ENCODE assay signal across 8 mouse cellular contexts in genomic region chr11:3895458-3895857, GRCm38 (mm10). TPM values are rescaled to one million over a fixed set of nuclear protein-coding genes. Genes with fewer than 3 reads are reported as not detected.
A peak's percentile ranks its signal among the peaks of the same experiment; 100 is the strongest.
DNase-seq lines count a peak whose midpoint lies in the region; ATAC-seq lines count a peak whose summit lies in the region.

No protein-coding gene starts in this region.

- H3K9ac ChIP-seq in heart, embryonic 16.5 days (ENCODE audit: low read length), result peak overlapping the region; percentile 73
- peak overlapping the region; percentile 65 for H3K9ac ChIP-seq in hindbrain, embryonic 16.5 days (ENCODE audit: low read depth, low read length)
- H3K9ac ChIP-seq in midbrain, embryonic 11.5 days (ENCODE audit: low read length), result peak overlapping the region; percentile 76

- no peaks in the 10 kb centered on the region for H3K27me3 ChIP-seq in heart, embryonic 16.5 days (ENCODE audit: control insufficient read depth, insufficient read depth, low read length)
- no peaks in the 10 kb centered on the region for H3K27me3 ChIP-seq in hindbrain, embryonic 16.5 days (replicated peaks; ENCODE audit: control insufficient read depth, insufficient read depth, low read length)
- H3K27me3 ChIP-seq in midbrain, embryonic 11.5 days (ENCODE audit: control insufficient read depth, insufficient read depth, low read length), result no peaks in the 10 kb centered on the region

- peaks cover 5% of the 10 kb centered on the region for H3K4me1 ChIP-seq in heart, embryonic 16.5 days (ENCODE audit: control insufficient read depth, insufficient read depth, low read length)
- peaks cover 6% of the 10 kb centered on the region for H3K4me1 ChIP-seq in hindbrain, embryonic 16.5 days (ENCODE audit: control insufficient read depth, insufficient read depth, low read depth, low read length)
- peaks cover 5% of the 10 kb centered on the region for H3K4me1 ChIP-seq in midbrain, embryonic 11.5 days (ENCODE audit: control insufficient read depth, insufficient read depth, low read length)

- ATAC-seq in heart, embryonic 16.5 days (replicated peaks; ENCODE audit: extremely low read depth, insufficient read depth, low FRiP score), result no peak
- ATAC-seq in hindbrain, embryonic 16.5 days, result no peak
- no peak for ATAC-seq in midbrain, embryonic 11.5 days (ENCODE audit: low FRiP score)
- no peak for ATAC-seq in cerebellum, adult (ENCODE audit: insufficient number of reproducible peaks, low FRiP score, low TSS enrichment)

- H3K4me3 ChIP-seq in heart, embryonic 16.5 days (ENCODE audit: low read length), result peak overlapping the region; percentile 64
- peak overlapping the region; percentile 57 for H3K4me3 ChIP-seq in hindbrain, embryonic 16.5 days (ENCODE audit: low read length)
- peak overlapping the region; percentile 48 for H3K4me3 ChIP-seq in midbrain, embryonic 11.5 days (ENCODE audit: low read depth, low read length)

- H3K36me3 ChIP-seq in heart, embryonic 16.5 days (ENCODE audit: control insufficient read depth, insufficient read depth), result peaks cover 6% of the 10 kb centered on the region; the same call in 1 of the 2 replicates
- peaks cover 6% of the 10 kb centered on the region for H3K36me3 ChIP-seq in hindbrain, embryonic 16.5 days (ENCODE audit: control insufficient read depth, insufficient read depth, low read length)
- H3K36me3 ChIP-seq in midbrain, embryonic 11.5 days (ENCODE audit: control insufficient read depth, insufficient read depth, low read length), result no peaks in the 10 kb centered on the region; the same call in 1 of the 2 replicates

- WGBS in heart, embryonic 16.5 days, result 5% methylated on average over 10 of the region's 10 CpGs
- WGBS in hindbrain, embryonic 16.5 days, result 3% methylated on average over 10 of the region's 10 CpGs
- WGBS in midbrain, embryonic 11.5 days, result 8% methylated on average over 10 of the region's 10 CpGs

- peak overlapping the region; percentile 65 for H3K27ac ChIP-seq in heart, embryonic 16.5 days (ENCODE audit: low read length)
- peak overlapping the region; percentile 68 for H3K27ac ChIP-seq in hindbrain, embryonic 16.5 days (ENCODE audit: low read depth, low read length)
- peak overlapping the region; percentile 80; the same call in 1 of the 2 replicates for H3K27ac ChIP-seq in midbrain, embryonic 11.5 days (ENCODE audit: low read depth, low read length)

- no peak for DNase-seq in heart, adult 9 months (ENCODE audit: low spot score in 2 of 2)
- peak; percentile 47 for DNase-seq in adipocyte (ENCODE audit: low spot score)
- no peak for DNase-seq in midbrain, embryonic 11.5 days (ENCODE audit: low spot score, missing footprints)
- DNase-seq in thymus, postnatal 4 days, result no peak
- no peak for DNase-seq in adrenal gland, adult 2 months

- no peaks in the 10 kb centered on the region for H3K9me3 ChIP-seq in heart, embryonic 16.5 days (replicated peaks; ENCODE audit: control insufficient read depth, low read length)
- no peaks in the 10 kb centered on the region for H3K9me3 ChIP-seq in hindbrain, embryonic 16.5 days (ENCODE audit: control insufficient read depth, low read length)
- H3K9me3 ChIP-seq in midbrain, embryonic 11.5 days (ENCODE audit: control insufficient read depth, low read length), result no peaks in the 10 kb centered on the region

- H3K4me2 ChIP-seq in heart, embryonic 16.5 days (ENCODE audit: low read depth, low read length), result peak overlapping the region; percentile 83
- H3K4me2 ChIP-seq in hindbrain, embryonic 16.5 days (ENCODE audit: low read length), result peak overlapping the region; percentile 71
- peak overlapping the region; percentile 46 for H3K4me2 ChIP-seq in midbrain, embryonic 11.5 days

RNA-seq across cellular contexts. Expression of gene Dusp18, which starts 0.4 kb away (rescaled TPM):
- 13.0 and 13.1 TPM in 2 replicates for polyA plus RNA-seq in heart, embryonic 16.5 days (2015; fragmentation: Nextera tagmentation; extraction: Ambion mirVana)
- 30.0 and 30.5 TPM in 2 replicates for polyA plus RNA-seq in hindbrain, embryonic 16.5 days (2015; fragmentation: Nextera tagmentation; extraction: Ambion mirVana)
- polyA plus RNA-seq in midbrain, embryonic 11.5 days (2014; fragmentation: Nextera tagmentation; extraction: Ambion mirVana), result 20.1 and 21.4 TPM in 2 replicates
- total RNA-seq in adrenal gland, adult 2 months (2021), result 1 to 10 TPM; 3.9 to 9.4 TPM
- polyA plus RNA-seq in adrenal gland, adult 2 months (2012; rRNA removed), result 2.7 and 3.9 TPM in 2 replicates

RNA-seq across cellular contexts. Expression of gene 4921536K21Rik, which starts 0.6 kb away (rescaled TPM):
- polyA plus RNA-seq in heart, embryonic 16.5 days (2015; fragmentation: Nextera tagmentation; extraction: Ambion mirVana), result 0.17 and 0.22 TPM in 2 replicates
- 0.62 and 0.88 TPM in 2 replicates for polyA plus RNA-seq in hindbrain, embryonic 16.5 days (2015; fragmentation: Nextera tagmentation; extraction: Ambion mirVana)
- 0.57 and 0.64 TPM in 2 replicates for polyA plus RNA-seq in midbrain, embryonic 11.5 days (2014; fragmentation: Nextera tagmentation; extraction: Ambion mirVana)
- total RNA-seq in adrenal gland, adult 2 months (2021), result under 1 TPM; 0.55 to 0.93 TPM
- 0.08 and 0.32 TPM in 2 replicates for polyA plus RNA-seq in adrenal gland, adult 2 months (2012; rRNA removed)

RNA-seq across cellular contexts. Expression of gene Slc35e4, which starts 19.0 kb away (rescaled TPM):
- 4.2 and 4.3 TPM in 2 replicates for polyA plus RNA-seq in heart, embryonic 16.5 days (2015; fragmentation: Nextera tagmentation; extraction: Ambion mirVana)
- 20.5 and 22.2 TPM in 2 replicates for polyA plus RNA-seq in hindbrain, embryonic 16.5 days (2015; fragmentation: Nextera tagmentation; extraction: Ambion mirVana)
- 3.2 and 3.5 TPM in 2 replicates for polyA plus RNA-seq in midbrain, embryonic 11.5 days (2014; fragmentation: Nextera tagmentation; extraction: Ambion mirVana)
- total RNA-seq in adrenal gland, adult 2 months (2021), result 10 to 100 TPM in 1 of 2 experiments, 1 to 10 TPM in 1; 3.1 to 13.5 TPM
- 13.9 and 19.3 TPM in 2 replicates for polyA plus RNA-seq in adrenal gland, adult 2 months (2012; rRNA removed)

RNA-seq across cellular contexts. Expression of gene Osbp2, which starts 31.8 kb away (rescaled TPM):
- 1.3 and 1.6 TPM in 2 replicates for polyA plus RNA-seq in heart, embryonic 16.5 days (2015; fragmentation: Nextera tagmentation; extraction: Ambion mirVana)
- 34.8 and 36.2 TPM in 2 replicates for polyA plus RNA-seq in hindbrain, embryonic 16.5 days (2015; fragmentation: Nextera tagmentation; extraction: Ambion mirVana)
- 1.5 and 1.6 TPM in 2 replicates for polyA plus RNA-seq in midbrain, embryonic 11.5 days (2014; fragmentation: Nextera tagmentation; extraction: Ambion mirVana)
- total RNA-seq in adrenal gland, adult 2 months (2021), result 1 to 10 TPM; 2.2 to 3.7 TPM
- polyA plus RNA-seq in adrenal gland, adult 2 months (2012; rRNA removed), result 1.9 and 2.2 TPM in 2 replicates

RNA-seq across cellular contexts. Expression of gene Tcn2, which starts 36.5 kb away (rescaled TPM):
- polyA plus RNA-seq in heart, embryonic 16.5 days (2015; fragmentation: Nextera tagmentation; extraction: Ambion mirVana), result 70.5 and 70.6 TPM in 2 replicates
- polyA plus RNA-seq in hindbrain, embryonic 16.5 days (2015; fragmentation: Nextera tagmentation; extraction: Ambion mirVana), result 29.9 and 30.8 TPM in 2 replicates
- 28.4 and 30.9 TPM in 2 replicates for polyA plus RNA-seq in midbrain, embryonic 11.5 days (2014; fragmentation: Nextera tagmentation; extraction: Ambion mirVana)
- 100 to 1,000 TPM; 141 TPM for total RNA-seq in adrenal gland, adult 2 months (2021)
- polyA plus RNA-seq in adrenal gland, adult 2 months (2012; rRNA removed), result 147 and 160 TPM in 2 replicates
